23 mouse cellular contexts compared by ENCODE assay signal in genomic region chr17:13408257-13408633, GRCm38 (mm10). TPM values are rescaled to one million over a fixed set of nuclear protein-coding genes. Genes with fewer than 3 reads are reported as not detected.
DNase-seq lines count a peak whose midpoint lies in the region; ATAC-seq and TF ChIP-seq lines count a peak whose summit lies in the region.
"Not testable (repeated sequence)": the region's sequence is repeated elsewhere in the genome, so short reads cannot be mapped to it uniquely, and the experiment has no call there.
"Had no signal": no experiment of that assay in that cellular context is flagged by ENCODE, and none has a peak within 500 bp of the region (broad histone marks: within the 10 kb centered on the region; RNA-seq: fewer than 3 reads in every experiment).

No protein-coding gene starts in this region.

- ATAC-seq in granulocyte monocyte progenitor cell, adult 5-6 weeks (replicated peaks; ENCODE audit: poor library complexity, severe bottlenecking), result 0 out of 2 replicates have a peak, but pooled peaks have one; percentile 9
- ATAC-seq in heart, embryonic 12.5 days (ENCODE audit: insufficient number of reproducible peaks, low FRiP score), result 0 out of 2 replicates have a peak, but pooled peaks have one; percentile 33
- 0 out of 2 replicates have a peak, but pooled peaks have one; percentile 40 for ATAC-seq in hindbrain, embryonic 12.5 days (ENCODE audit: low FRiP score)
- ATAC-seq in intestine, embryonic 16.5 days, result peak; percentile 28; the same call in 1 of the 2 replicates
- ATAC-seq in kidney, embryonic 16.5 days (ENCODE audit: low FRiP score, low TSS enrichment), result peak; percentile 42; the same call in 1 of the 2 replicates
- ATAC-seq in midbrain, embryonic 12.5 days (ENCODE audit: low FRiP score, low read depth), result 0 out of 2 replicates have a peak, but pooled peaks have one; percentile 34
- ATAC-seq in monocyte, adult 5-6 weeks (replicated peaks; ENCODE audit: insufficient number of reproducible peaks, low FRiP score, low TSS enrichment, poor library complexity, severe bottlenecking), result peak; percentile 52; the same call in 1 of the 2 replicates
- 0 out of 2 replicates have a peak, but pooled peaks have one; percentile 49 for ATAC-seq in stomach, postnatal 0 days (ENCODE audit: low FRiP score, low TSS enrichment)

- peaks cover 17% of the 10 kb centered on the region for H3K9me3 ChIP-seq in heart, embryonic 12.5 days (replicated peaks)
- H3K9me3 ChIP-seq in hindbrain, embryonic 12.5 days (replicated peaks), result peaks cover 13% of the 10 kb centered on the region
- H3K9me3 ChIP-seq in intestine, embryonic 16.5 days (ENCODE audit: control insufficient read depth, low read length); kidney, embryonic 16.5 days (ENCODE audit: low read length); stomach, postnatal 0 days (ENCODE audit: control insufficient read depth, low read length): not testable (repeated sequence)
- H3K9me3 ChIP-seq in midbrain, embryonic 12.5 days, result peaks cover 11% of the 10 kb centered on the region

- H3K27ac ChIP-seq in heart, embryonic 12.5 days (ENCODE audit: poor library complexity, severe bottlenecking); hindbrain, embryonic 12.5 days; intestine, embryonic 16.5 days (ENCODE audit: low read length); kidney, embryonic 16.5 days (ENCODE audit: low read length); midbrain, embryonic 12.5 days (replicated peaks); stomach, postnatal 0 days (replicated peaks): not testable (repeated sequence)

- not testable (repeated sequence) for DNase-seq in stomach, postnatal 0 days (ENCODE audit: low spot score)

- not testable (repeated sequence) for TF ChIP-seq EP300 in stomach, postnatal 0 days (optimal IDR thresholded peaks at IDR 0.05)

- TF ChIP-seq CTCF in stomach, postnatal 0 days (IDR thresholded peaks at IDR 0.05; ENCODE audit: low read depth), result not testable (repeated sequence)

- not testable (repeated sequence) for H3K9ac ChIP-seq in heart, embryonic 12.5 days; hindbrain, embryonic 12.5 days; intestine, embryonic 16.5 days (ENCODE audit: low read depth, low read length); kidney, embryonic 16.5 days (replicated peaks; ENCODE audit: low read length); midbrain, embryonic 12.5 days (replicated peaks); stomach, postnatal 0 days (ENCODE audit: low read length)

- H3K4me1 ChIP-seq in heart, embryonic 12.5 days (replicated peaks); hindbrain, embryonic 12.5 days; intestine, embryonic 16.5 days (ENCODE audit: control insufficient read depth, insufficient read depth, low read length); kidney, embryonic 16.5 days (ENCODE audit: insufficient read depth, low read length); midbrain, embryonic 12.5 days; stomach, postnatal 0 days (replicated peaks; ENCODE audit: control insufficient read depth, insufficient read depth): not testable (repeated sequence)

- H3K4me3 ChIP-seq in heart, embryonic 12.5 days; hindbrain, embryonic 12.5 days; intestine, embryonic 16.5 days (ENCODE audit: low read length); kidney, embryonic 16.5 days (ENCODE audit: low read length); midbrain, embryonic 12.5 days; stomach, postnatal 0 days (ENCODE audit: low read depth, low read length): not testable (repeated sequence)

- 84% methylated on average over 11 of the region's 11 CpGs for WGBS in heart, embryonic 12.5 days
- WGBS in hindbrain, embryonic 12.5 days, result 96% methylated on average over 11 of the region's 11 CpGs
- WGBS in intestine, embryonic 16.5 days, result 94% methylated on average over 10 of the region's 11 CpGs
- 94% methylated on average over 9 of the region's 11 CpGs for whole genome bisulfite sequencing in kidney, embryonic 16.5 days
- WGBS in midbrain, embryonic 12.5 days, result 97% methylated on average over 11 of the region's 11 CpGs
- 90% methylated on average over 9 of the region's 11 CpGs for WGBS in stomach, postnatal 0 days

- H3K4me2 ChIP-seq in heart, embryonic 12.5 days; hindbrain, embryonic 12.5 days (replicated peaks); intestine, embryonic 16.5 days (ENCODE audit: low read depth, low read length); kidney, embryonic 16.5 days (replicated peaks; ENCODE audit: low read depth, low read length); midbrain, embryonic 12.5 days (replicated peaks); stomach, postnatal 0 days (replicated peaks; ENCODE audit: low read depth): not testable (repeated sequence)

- H3K36me3 ChIP-seq in heart, embryonic 12.5 days; hindbrain, embryonic 12.5 days; intestine, embryonic 16.5 days (ENCODE audit: control insufficient read depth, insufficient read depth, low read length); kidney, embryonic 16.5 days (ENCODE audit: insufficient read depth, low read length); midbrain, embryonic 12.5 days; stomach, postnatal 0 days (ENCODE audit: control insufficient read depth, insufficient read depth, low read length): not testable (repeated sequence)

- H3K27me3 ChIP-seq in heart, embryonic 12.5 days (replicated peaks); hindbrain, embryonic 12.5 days; intestine, embryonic 16.5 days (replicated peaks; ENCODE audit: control insufficient read depth, insufficient read depth, low read length); kidney, embryonic 16.5 days (ENCODE audit: insufficient read depth, low read length); midbrain, embryonic 12.5 days; stomach, postnatal 0 days (ENCODE audit: control insufficient read depth, insufficient read depth, low read length): not testable (repeated sequence)

RNA-seq across cellular contexts. Expression of gene Tcp10c, which starts 53.9 kb away (rescaled TPM):
- total RNA-seq in granulocyte monocyte progenitor cell, adult 5-6 weeks (2014; fragmentation: Nextera tagmentation), result not detected in 2 replicates
- total RNA-seq in granulocyte monocyte progenitor cell, adult 5-6 weeks (2017), result not detected in 2 replicates
- not detected in 2 replicates for polyA plus RNA-seq in heart, embryonic 12.5 days (2016; fragmentation: Nextera tagmentation; extraction: Ambion mirVana)
- polyA plus RNA-seq in hindbrain, embryonic 12.5 days (2016; fragmentation: Nextera tagmentation; extraction: Ambion mirVana), result not detected in 2 replicates
- polyA plus RNA-seq in intestine, embryonic 16.5 days (2015; fragmentation: Nextera tagmentation; extraction: Ambion mirVana), result not detected in 2 replicates
- polyA plus RNA-seq in kidney, embryonic 16.5 days (2015; fragmentation: Nextera tagmentation; extraction: Ambion mirVana), result not detected in 2 replicates
- not detected in 2 replicates for polyA plus RNA-seq in midbrain, embryonic 12.5 days (2016; fragmentation: Nextera tagmentation; extraction: Ambion mirVana)
- 1.0 to 1.6 TPM in 2 of 3 replicates, not detected in the other for total RNA-seq in monocyte, adult 5-6 weeks (2017)
- polyA plus RNA-seq in stomach, postnatal 0 days (2015; fragmentation: Nextera tagmentation; extraction: Ambion mirVana), result not detected in 2 replicates
- total RNA-seq: adrenal gland, adult 2 months; adrenal gland, postnatal 10 days; adrenal gland, postnatal 25 days; adrenal gland, postnatal 4 days; common myeloid progenitor, adult 5-6 weeks; ES-E14; MEL had no signal
- polyA plus RNA-seq: adrenal gland, adult 2 months; brain, embryonic 14.5 days; C2C12; embryonic facial prominence, embryonic 11.5 days; embryonic facial prominence, embryonic 13.5 days; embryonic facial prominence, embryonic 15.5 days; erythroblast, embryonic 14.5 days; forebrain, embryonic 11.5 days; forebrain, embryonic 15.5 days had no signal
